Mouse (Mus musculus) v-Abl transformed pro-B cells (cell line): Measurements from ENCODE around the gene Nxph4.

Experiments used
- in situ Hi-C, 2 experiments: fragments of 400-800 bp; cut with MboI; formaldehyde crosslinking; loops; one replicate each; pipeline ENCODE4 v1.15.1; 2025; ENCODE audit not compliant: unreplicated experiment in 2 of 2

Gene Nxph4

GRCm38 (mm10) chr10:127517941-127518340, 16.4 kb downstream of the Nxph4 start:
- in situ Hi-C loops: no loop called here

GRCm38 (mm10) chr10:127516576-127517260, 17.6 kb downstream of the Nxph4 start:
- in situ Hi-C loops: no loop called here

GRCm38 (mm10) chr10:127515983-127516459, 18.3 kb downstream of the Nxph4 start:
- in situ Hi-C loops: no loop called here

GRCm38 (mm10) chr10:127515271-127515982, 18.9 kb downstream of the Nxph4 start:
- in situ Hi-C loops: no loop called here

DNA sequence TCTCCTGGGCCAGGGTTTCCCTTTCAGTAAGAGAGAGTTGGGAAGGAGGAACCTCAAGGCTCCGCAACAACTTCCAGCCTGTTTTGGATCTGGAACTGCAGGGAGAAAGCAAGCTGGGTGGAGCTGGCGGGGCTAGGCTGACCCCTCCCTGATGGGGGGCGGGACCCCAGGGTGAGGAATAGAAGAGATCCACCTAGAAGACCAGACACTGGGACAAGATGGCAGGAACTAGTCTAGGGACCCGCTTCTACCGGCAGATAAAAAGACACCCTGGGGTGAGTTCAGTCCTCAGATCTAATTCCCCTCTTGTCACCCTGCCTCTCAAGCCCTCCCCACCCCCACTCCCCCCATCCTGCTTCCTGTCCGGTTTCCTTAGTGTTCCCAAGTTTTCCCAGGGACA, 19.6 kb downstream of the Nxph4 start, which contains the start of gene Ndufa4l2:
TSS of gene Ndufa4l2 (plus strand) at position 204 of the 400 bp plus-strand sequence.
- in situ Hi-C loops: no loop called here

DNA sequence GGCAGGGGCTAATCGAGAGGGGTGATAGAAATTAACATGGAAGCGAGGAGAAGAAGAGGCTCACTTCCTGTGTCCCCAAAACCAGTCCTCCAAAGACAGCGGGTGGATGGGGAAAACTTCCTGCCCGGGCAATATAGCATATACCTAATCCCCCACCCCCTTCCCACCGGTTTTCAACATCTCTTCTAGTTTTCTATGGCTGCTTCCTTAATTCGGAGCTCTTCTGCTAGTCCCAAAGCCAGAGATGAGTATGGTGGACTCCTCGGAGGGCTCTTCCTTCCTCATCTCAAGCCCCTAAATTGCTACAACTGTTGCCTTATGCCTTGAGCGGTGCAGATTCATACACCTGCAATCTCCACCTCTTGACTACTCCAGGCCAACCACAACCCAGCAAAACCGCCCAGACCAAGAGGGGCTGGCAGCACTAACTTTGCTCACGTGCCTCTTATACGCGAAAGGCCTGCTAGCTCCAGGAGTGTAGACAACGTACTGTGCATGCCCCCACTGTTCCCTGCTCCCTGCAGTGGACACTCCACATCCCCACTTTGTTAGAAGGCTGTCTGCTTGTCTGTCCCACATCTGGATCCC, 20.2 kb downstream of the Nxph4 start:
- in situ Hi-C loops: no loop called here

GRCm38 (mm10) chr10:127513501-127514091, 20.8 kb downstream of the Nxph4 start:
- in situ Hi-C loops: no loop called here

DNA sequence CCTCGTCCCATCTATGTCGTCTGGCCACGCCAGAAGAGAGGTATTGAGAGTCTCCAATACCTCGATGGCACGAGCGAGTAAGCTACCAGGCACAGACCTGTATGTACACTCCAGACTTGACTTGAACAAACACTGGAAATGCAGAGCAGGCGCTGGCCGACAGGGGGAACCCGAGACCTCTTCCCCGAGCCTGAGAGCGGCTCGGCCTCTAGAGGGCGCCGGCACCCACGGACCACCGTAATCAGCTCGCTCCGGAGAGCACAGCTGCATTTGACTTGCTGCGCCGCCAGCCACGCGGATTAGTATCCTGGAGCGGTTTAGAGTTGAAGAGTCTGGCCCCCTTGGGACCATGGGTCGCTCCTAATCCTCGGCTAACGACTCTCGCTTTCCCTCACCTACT, 21.5 kb downstream of the Nxph4 start:
- in situ Hi-C loops: no loop called here

- in situ Hi-C loops: no loop called here
Measured at GRCm38 (mm10) chr10:127512307-127512666, 22.1 kb downstream of the Nxph4 start.

- in situ Hi-C loops: no loop called here
Measured at GRCm38 (mm10) chr10:127511634-127512306, 22.6 kb downstream of the Nxph4 start.

- in situ Hi-C loops: no loop called here
Measured at GRCm38 (mm10) chr10:127510895-127511617, 23.3 kb downstream of the Nxph4 start.

- in situ Hi-C loops: loop anchor here (5.0 kb wide), 1 partner anchor 32 kb away; no protein-coding TSS in a partner anchor
Measured at GRCm38 (mm10) chr10:127509837-127510701, 24.3 kb downstream of the Nxph4 start.

GRCm38 (mm10) chr10:127509051-127509836, 25.1 kb downstream of the Nxph4 start:
- in situ Hi-C loops: loop anchor here (5.0 kb wide), 1 partner anchor 33 kb away; no protein-coding TSS in a partner anchor

DNA sequence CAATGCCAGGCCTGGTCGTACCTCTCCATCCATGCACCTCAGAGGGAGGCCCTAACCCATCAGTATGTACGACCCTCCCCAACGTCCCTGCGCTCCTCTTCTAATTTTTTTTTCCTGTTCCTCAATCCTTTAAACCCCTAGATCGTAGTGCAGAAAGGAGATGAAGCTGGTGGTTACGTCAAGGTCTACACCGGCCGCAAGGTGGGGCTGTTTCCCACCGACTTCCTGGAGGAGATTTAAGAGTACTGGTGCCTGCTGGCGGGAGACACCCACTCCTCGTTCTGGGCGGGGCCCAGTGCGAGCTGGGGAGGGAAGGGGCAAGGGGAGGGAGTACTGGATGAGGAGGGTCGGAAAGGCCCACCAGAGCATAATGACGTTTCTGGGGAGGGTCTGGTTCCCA, 26.1 kb downstream of the Nxph4 start:
- in situ Hi-C loops: loop anchor here (5.0 kb wide), 1 partner anchor 34 kb away; no protein-coding TSS in a partner anchor

DNA sequence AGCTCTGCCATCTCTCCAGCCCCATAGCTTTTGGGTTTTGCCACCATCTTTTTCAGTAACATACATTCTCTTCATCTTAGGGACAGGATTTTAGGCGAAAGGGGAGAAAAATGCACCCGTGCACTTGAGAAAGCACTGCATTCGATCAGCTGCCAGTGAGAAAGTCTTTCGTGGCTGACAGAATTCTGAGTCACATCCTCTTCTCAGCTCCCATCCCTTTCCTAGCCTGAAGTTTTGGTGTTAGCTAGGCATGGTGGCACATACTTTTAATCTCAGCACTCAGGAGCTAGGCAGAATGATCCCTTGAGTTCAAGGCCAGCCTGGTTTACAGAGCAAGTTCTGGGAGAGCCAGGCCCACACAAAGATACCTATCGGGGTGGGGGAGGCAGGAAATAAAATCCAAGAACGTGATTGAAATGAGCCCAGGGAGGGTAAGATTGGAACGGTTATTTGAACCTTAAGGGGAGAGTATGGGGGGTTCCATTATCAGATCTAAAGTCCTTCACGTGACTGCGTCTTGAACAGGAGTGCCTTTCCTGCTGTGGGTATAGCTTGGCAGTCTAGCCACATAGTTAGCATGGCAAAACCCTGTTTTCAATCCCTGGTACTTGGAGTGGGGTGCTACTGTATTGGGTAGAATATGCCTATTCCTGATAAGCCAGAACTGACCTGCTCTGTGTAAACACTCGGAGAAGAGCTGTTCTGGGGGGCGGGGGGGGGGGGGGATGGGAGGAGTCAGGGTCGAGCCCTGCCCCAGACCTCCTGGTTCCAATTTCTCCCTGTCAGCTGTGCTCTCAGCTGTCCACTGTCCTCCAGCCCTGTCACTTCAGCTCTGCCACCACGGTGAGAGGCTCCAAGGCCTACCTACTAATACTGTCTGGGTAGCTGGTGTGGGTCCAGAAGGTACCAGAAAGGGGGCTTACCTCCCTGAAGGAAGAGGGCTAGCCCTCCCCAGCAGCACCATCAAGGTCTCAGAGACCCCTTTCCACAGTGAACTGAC, 33.2 kb downstream of the Nxph4 start, which contains the start of gene Stac3:
TSS of gene Stac3 (plus strand) at position 793 of the 1,000 bp plus-strand sequence.
- in situ Hi-C loops: no loop called here

- in situ Hi-C loops: no loop called here
Measured at GRCm38 (mm10) chr10:127500042-127500441, 34.3 kb downstream of the Nxph4 start.

DNA sequence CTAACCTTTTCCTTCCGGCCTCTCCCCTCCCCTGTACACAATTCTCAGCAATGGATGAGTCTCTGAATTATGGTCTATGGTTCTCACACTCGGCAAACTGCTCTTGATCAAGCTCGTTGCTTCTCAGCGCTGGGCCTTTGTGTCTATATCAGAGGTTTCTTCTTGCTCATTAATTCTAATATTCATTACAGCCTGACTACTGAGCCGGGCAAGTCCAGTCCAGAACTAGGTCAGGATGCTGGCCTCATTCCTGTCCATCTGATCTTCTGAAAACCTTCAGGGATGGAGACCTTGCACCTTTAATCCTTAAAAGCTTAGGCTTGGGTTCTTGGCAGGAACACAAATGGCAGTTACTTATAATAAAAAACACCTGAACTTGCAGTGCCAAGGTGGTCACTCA, 34.8 kb downstream of the Nxph4 start:
- in situ Hi-C loops: no loop called here
